Mouse (Mus musculus) layer of hippocampus, adult 11-12 months (tissue): ENCODE data around the gene Ndufa7.
"Not testable (repeated sequence)": the region's sequence is repeated elsewhere in the genome, so short reads cannot be mapped to it uniquely, and the experiment has no call there.

Experiments used
- DNase-seq: peaks from one replicate; pipeline ENCODE4 v3.0.0; 2022; ENCODE audit warnings: low spot score

Gene Ndufa7

DNA sequence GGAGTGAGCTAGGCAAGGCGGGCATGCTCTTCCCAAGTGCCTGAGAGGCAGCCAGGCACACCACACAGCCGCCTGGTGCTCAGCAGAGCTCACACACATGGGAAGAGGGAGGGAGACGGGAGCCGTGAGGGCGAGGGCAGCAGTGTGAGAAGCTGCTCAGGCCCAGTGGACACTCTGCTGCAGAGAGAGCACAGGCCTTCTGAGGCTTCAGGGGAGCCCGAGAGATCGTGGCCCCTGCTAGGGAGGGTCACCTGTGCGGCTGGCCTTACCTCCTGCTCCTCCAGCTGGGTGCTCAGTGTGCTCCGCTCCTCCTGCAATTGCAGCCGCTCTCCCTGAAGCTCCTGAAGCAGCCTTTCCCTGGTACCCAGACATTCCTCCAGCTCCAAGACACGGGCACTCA lies 59.9 kb downstream of the Ndufa7 start:
- not testable (repeated sequence) for DNase-seq

DNA sequence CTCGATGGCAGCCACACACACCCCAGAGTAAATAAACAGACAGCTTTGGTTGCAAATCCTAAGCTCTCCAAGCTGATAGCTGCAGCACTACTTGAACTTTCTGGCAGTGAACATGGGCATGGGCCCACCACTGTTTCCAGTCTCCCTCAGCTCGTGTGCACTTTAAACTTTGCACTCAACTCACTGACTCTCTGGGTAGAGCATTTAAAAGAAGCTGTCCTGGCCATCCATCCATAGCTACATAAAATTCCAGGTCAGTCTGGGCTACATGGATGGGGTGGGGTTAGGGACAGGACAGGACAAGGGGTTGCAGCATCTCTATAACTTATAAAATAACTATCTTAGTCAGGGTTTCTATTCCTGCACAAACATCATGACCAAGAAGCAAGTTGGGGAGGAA lies 63.4 kb downstream of the Ndufa7 start:
- DNase-seq = not testable (repeated sequence)
